Mouse (Mus musculus) ES-E14 (cell line): ENCODE results near the gene Sox4. TPM values are rescaled to one million over a fixed set of nuclear protein-coding genes. Genes with fewer than 3 reads are reported as not detected.

Experiments
- DNase-seq: peaks from one replicate; pipeline ENCODE4 v3.0.0-alpha.2; 2013; ENCODE audit warnings: low read depth, low spot score
- H3K27ac ChIP-seq: 2 replicates; pipeline ENCODE4 v1.5.1; 2012; ENCODE audit warnings: low read depth, mild to moderate bottlenecking, low read length, moderate library complexity, mixed read lengths; ENCODE audit not compliant: poor library complexity, insufficient read depth, severe bottlenecking
- H3K36me3 ChIP-seq: 2 replicates; pipeline ENCODE4 v1.6.1; 2012; ENCODE audit warnings: mild to moderate bottlenecking, low read length, moderate library complexity, mixed read lengths; ENCODE audit not compliant: control insufficient read depth, poor library complexity, insufficient read depth, severe bottlenecking
- H3K4me1 ChIP-seq, 2 experiments: fragments of 150-350 bp in 1 of 2; sonication (generic) in 1 of 2; 2 replicates each; pipeline ENCODE4 v1.6.1; 2012; ENCODE audit warnings: low read length in 2 of 2, mild to moderate bottlenecking in 1 of 2, mixed read lengths in 1 of 2; ENCODE audit not compliant: control insufficient read depth in 2 of 2, insufficient read depth in 2 of 2, poor library complexity in 1 of 2
- H3K4me3 ChIP-seq, 2 experiments: fragments of 150-350 bp in 1 of 2; sonication (generic) in 1 of 2; 2 replicates each; pipeline ENCODE4 v1.5.1; 2012; ENCODE audit warnings: low read length in 2 of 2, low read depth in 1 of 2, mild to moderate bottlenecking in 1 of 2, mixed read lengths in 1 of 2; ENCODE audit not compliant: insufficient read depth in 1 of 2, poor library complexity in 1 of 2, severe bottlenecking in 1 of 2
- H3K9ac ChIP-seq: 2 replicates; pipeline ENCODE4 v1.6.1; 2012; ENCODE audit warnings: low read depth, mild to moderate bottlenecking, low read length, mixed read lengths; ENCODE audit not compliant: poor library complexity, insufficient read depth, severe bottlenecking
- H3K9me3 ChIP-seq: fragments of 150-350 bp; sonication (generic); 2 replicates; pipeline ENCODE4 v1.6.1; 2012; ENCODE audit warnings: low read depth, mild to moderate bottlenecking, low read length; ENCODE audit not compliant: control insufficient read depth, insufficient read depth
- CHD2 ChIP-seq: IDR thresholded peaks from 2 replicates; pipeline ENCODE4 v1.6.1; 2014; ENCODE audit warnings: mild to moderate bottlenecking, low read depth, low read length, inconsistent platforms
- HCFC1 ChIP-seq: IDR thresholded peaks from 2 replicates; pipeline ENCODE4 v1.6.1; 2012; ENCODE audit warnings: low read length, inconsistent platforms, borderline replicate concordance; ENCODE audit not compliant: insufficient read depth
- MAFK ChIP-seq: IDR thresholded peaks from 2 replicates; pipeline ENCODE4 v1.6.1; 2014; ENCODE audit warnings: mild to moderate bottlenecking, low read depth, low read length, inconsistent platforms; ENCODE audit not compliant: insufficient read depth
- ZC3H11A ChIP-seq: IDR thresholded peaks from 2 replicates; pipeline ENCODE4 v1.6.1; 2012; ENCODE audit warnings: low read depth, mild to moderate bottlenecking, inconsistent platforms, low read length, borderline replicate concordance
- ZNF384 ChIP-seq: IDR thresholded peaks from 2 replicates; pipeline ENCODE4 v1.6.1; 2012; ENCODE audit warnings: low read depth, low read length, inconsistent platforms
- in situ Hi-C, 2 experiments: fragments of 600-800 bp; cut with MboI; formaldehyde crosslinking; loops; one replicate each; pipeline ENCODE4 v1.15.1; 2025; ENCODE audit warnings: low sequenced_read_pairs in 2 of 2, inconsistent platforms in 1 of 2; ENCODE audit not compliant: unreplicated experiment in 2 of 2
- total RNA-seq: library from RNA; depleted of rRNA; stranded (reverse); fragments of 300-350 nt; gene quantifications from 2 replicates; pipeline ENCODE4 v1.2.3, GENCODE M21; 2012

The Sox4 gene
- total RNA-seq, 1 experiment, result 27.1 TPM

DNA sequence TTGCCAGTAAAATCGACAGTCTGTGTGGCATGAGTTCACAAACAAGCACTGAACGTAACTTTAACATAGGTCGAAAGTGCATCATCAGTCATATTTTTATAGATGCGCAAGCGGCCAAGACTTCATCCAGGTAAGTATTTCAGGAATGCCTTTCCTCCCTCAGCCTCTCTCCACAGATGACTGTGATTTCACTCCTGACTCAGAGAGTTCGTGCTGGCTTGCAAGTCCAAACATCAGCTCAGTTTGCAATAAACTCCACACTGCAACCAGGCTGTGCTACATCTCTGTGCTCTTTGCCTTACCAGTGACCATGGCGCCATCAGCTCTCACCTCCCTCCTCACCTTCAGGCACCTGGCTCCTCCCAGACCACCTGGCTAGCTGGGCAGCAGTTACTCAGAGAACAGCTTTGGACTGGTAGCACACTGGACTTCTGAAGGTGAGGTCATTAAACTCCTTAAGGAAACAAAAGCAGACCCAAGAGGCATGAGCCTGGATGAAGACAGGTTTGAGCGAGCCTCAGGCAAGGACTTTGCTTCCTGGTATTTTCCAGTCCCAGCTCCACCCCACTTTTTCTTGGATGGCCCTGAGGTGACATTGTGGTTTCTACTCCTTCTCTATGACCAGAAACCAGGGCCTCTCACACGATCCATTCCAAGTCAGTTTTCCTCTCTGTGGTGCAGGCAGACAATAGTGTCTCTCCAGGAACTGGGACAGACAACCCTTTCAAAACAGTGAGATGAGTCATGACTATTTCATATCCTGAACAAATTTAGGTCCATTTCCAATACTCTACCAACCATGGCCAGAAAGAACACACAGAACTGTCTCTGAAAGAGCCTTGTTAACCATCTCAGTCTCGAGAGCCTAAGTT, 35.9 kb downstream of the Sox4 start:
- no peak overlapping the region for H3K4me3 ChIP-seq
- H3K36me3 ChIP-seq, result no peaks in the 10 kb centered on the region
- H3K4me1 ChIP-seq, result no peaks in the 10 kb centered on the region
- no peaks in the 10 kb centered on the region for H3K9me3 ChIP-seq
- no peak for DNase-seq
- no peak overlapping the region for H3K27ac ChIP-seq
- no peak overlapping the region for H3K9ac ChIP-seq
- no peak for TF ChIP-seq HCFC1
- TF ChIP-seq ZC3H11A, result no peak
- no peak for TF ChIP-seq MAFK
- TF ChIP-seq CHD2, result no peak
- no peak for TF ChIP-seq ZNF384
- in situ Hi-C loops, result no loop called here

DNA sequence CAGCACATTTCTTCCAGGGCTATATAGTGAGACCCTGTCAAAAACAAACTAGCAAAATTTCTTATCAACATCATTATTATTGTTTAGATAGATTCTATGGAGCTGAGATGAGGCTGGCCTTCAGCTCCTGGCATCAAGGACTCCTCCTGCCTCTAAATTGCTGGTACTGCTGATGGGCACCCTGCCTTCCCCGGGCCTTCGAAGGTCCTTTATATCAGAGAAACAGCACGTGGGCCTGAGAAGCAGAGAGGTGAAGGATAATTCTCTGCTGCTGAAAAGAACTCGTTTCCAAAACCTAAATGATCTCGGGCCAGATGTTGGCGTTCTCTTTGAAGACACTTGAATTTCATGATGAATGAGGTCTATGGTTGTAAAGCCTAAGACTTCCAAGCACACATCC, 39.9 kb downstream of the Sox4 start:
- H3K27ac ChIP-seq, result no peak overlapping the region
- no peaks in the 10 kb centered on the region for H3K36me3 ChIP-seq
- no peak overlapping the region for H3K9ac ChIP-seq
- peaks cover 0 to 11% of the 10 kb centered on the region in 2 experiments; a peak in 1 of 4 replicates for H3K4me1 ChIP-seq
- TF ChIP-seq CHD2 (no peak), ZNF384 (no peak), ZC3H11A (no peak), MAFK (no peak), HCFC1 (no peak)
- in situ Hi-C loops, result no loop called here
- no peaks in the 10 kb centered on the region for H3K9me3 ChIP-seq
- no peak for DNase-seq
- no peak overlapping the region for H3K4me3 ChIP-seq

DNA sequence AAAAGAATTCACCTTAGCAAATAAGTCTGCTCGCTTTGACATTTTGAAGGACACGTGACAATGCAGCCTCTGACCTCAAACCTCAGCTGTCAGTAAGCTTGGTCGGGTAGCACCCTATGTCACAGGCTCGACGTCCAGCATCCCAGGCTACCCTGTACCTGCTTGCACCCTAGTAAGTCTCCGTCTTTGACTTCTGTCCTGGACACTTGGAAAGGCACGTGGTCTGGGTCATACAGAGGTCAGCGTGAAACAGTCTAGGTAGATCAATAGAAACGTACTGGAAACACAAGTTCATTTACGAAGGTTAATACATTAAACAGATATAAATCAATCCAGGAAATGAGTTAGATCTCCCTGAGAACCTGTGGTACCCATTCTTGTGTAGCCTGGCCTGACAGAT, 46.5 kb downstream of the Sox4 start:
- no peak overlapping the region for H3K4me3 ChIP-seq
- H3K27ac ChIP-seq, result no peak overlapping the region
- no peaks in the 10 kb centered on the region for H3K36me3 ChIP-seq
- no peak for TF ChIP-seq MAFK
- no peak for TF ChIP-seq ZNF384
- TF ChIP-seq CHD2, result no peak
- TF ChIP-seq ZC3H11A, result no peak
- TF ChIP-seq HCFC1, result no peak
- no peak overlapping the region for H3K9ac ChIP-seq
- in situ Hi-C loops, result no loop called here
- no peaks in the 10 kb centered on the region for H3K9me3 ChIP-seq
- peaks cover 0 to 11% of the 10 kb centered on the region in 2 experiments; a peak in 1 of 4 replicates for H3K4me1 ChIP-seq
- no peak for DNase-seq
